Mouse (Mus musculus) mouse trophoblast stem cell (cell line): ENCODE data around the gene Ptpn13.

ENCODE experiments used
- in situ Hi-C, 2 experiments: fragments of 300-500 bp; cut with MseI, MboI; formaldehyde crosslinking; loops; 2 replicates in 1 of 2; 3 replicates in 1 of 2; pipeline ENCODE4 v1.15.1; 2025

Ptpn13 gene

GRCm38 (mm10) chr5:103647320-103647719, 222.3 kb downstream of the Ptpn13 start:
- in situ Hi-C loops = no loop called here
